Mouse (Mus musculus) brain, embryonic 14.5 days (tissue): ENCODE results near the gene Cish.

ENCODE experiments used
- CTCF ChIP-seq: fragments of 200-500 bp; IDR thresholded peaks from 2 replicates; pipeline ENCODE4 v1.5.1; 2012; ENCODE audit warnings: inconsistent platforms, mild to moderate bottlenecking, moderate library complexity, borderline replicate concordance; ENCODE audit not compliant: insufficient read depth, insufficient read length; ENCODE audit errors: extremely low read depth
- POLR2A ChIP-seq: fragments of 200-500 bp; IDR thresholded peaks from 2 replicates; pipeline ENCODE4 v1.6.1; 2012; ENCODE audit warnings: mild to moderate bottlenecking, inconsistent platforms, borderline replicate concordance; ENCODE audit not compliant: poor library complexity, insufficient read depth, insufficient read length, severe bottlenecking; ENCODE audit errors: extremely low read depth

DNA sequence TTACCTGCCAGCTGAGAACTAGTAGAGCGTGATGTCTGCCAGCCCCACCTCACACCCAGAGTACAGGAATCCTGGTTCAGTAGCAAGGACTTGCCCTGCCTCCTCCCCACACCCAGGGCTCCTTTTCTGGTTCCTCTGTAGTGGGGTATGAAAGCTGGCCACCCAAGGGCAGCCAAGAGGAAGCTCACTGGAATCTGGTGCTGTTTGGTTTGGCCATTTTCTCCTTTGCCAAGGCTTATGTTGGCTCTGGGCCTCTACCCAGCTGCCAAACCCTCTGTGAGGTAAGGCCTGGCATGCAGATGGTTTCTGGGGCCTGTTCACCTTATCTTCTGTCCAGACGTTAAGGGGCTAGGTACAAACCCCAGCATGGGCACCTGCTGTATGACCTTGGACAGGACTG is 20.0 kb downstream of the Cish start:
- TF ChIP-seq CTCF: no peak
- TF ChIP-seq POLR2A: no peak
